Mouse (Mus musculus) lung, embryonic 16.5 days (tissue): ENCODE measurements around the gene Zscan20. TPM values are rescaled to one million over a fixed set of nuclear protein-coding genes. Genes with fewer than 3 reads are reported as not detected.
"Not testable (repeated sequence)": the region's sequence is repeated elsewhere in the genome, so short reads cannot be mapped to it uniquely, and the experiment has no call there.

Experiments
- ATAC-seq: fragments of 200-750 bp; cut with Nextera tagmentation; 2 replicates; pipeline ENCODE4 v1.8.0; 2017; ENCODE audit warnings: low read depth, mild to moderate bottlenecking, moderate library complexity
- H3K27ac ChIP-seq: fragments of 300-500 bp; sonication (generic); 2 replicates; pipeline ENCODE4 v1.5.1; 2014; ENCODE audit warnings: mild to moderate bottlenecking, control low read depth, low read length
- H3K27me3 ChIP-seq: fragments of 300-500 bp; sonication (generic); 2 replicates; pipeline ENCODE4 v1.6.1; 2014; ENCODE audit warnings: low read depth, low read length, mixed read lengths; ENCODE audit not compliant: control insufficient read depth, insufficient read depth
- H3K36me3 ChIP-seq: fragments of 300-500 bp; sonication (generic); 2 replicates; pipeline ENCODE4 v1.6.1; 2014; ENCODE audit warnings: low read length; ENCODE audit not compliant: control insufficient read depth, insufficient read depth
- H3K4me1 ChIP-seq: fragments of 300-500 bp; sonication (generic); replicated peaks from 2 replicates; pipeline ENCODE4 v1.6.1; 2014; ENCODE audit warnings: low read length, mixed read lengths; ENCODE audit not compliant: control insufficient read depth, insufficient read depth
- H3K4me2 ChIP-seq: fragments of 300-500 bp; sonication (generic); 2 replicates; pipeline ENCODE4 v1.6.1; 2014; ENCODE audit warnings: low read depth, low read length, control low read depth
- H3K4me3 ChIP-seq: fragments of 300-500 bp; sonication (generic); 2 replicates; pipeline ENCODE4 v1.5.1; 2014; ENCODE audit warnings: mild to moderate bottlenecking, low read length, control low read depth
- H3K9ac ChIP-seq: fragments of 300-500 bp; sonication (generic); 2 replicates; pipeline ENCODE4 v1.6.1; 2014; ENCODE audit warnings: low read length, control low read depth
- H3K9me3 ChIP-seq: fragments of 300-500 bp; sonication (generic); 2 replicates; pipeline ENCODE4 v1.6.1; 2016; ENCODE audit warnings: low read length; ENCODE audit not compliant: control insufficient read depth
- WGBS: fragments of 180-500 bp; shearing (Covaris S2); extraction: QIAGEN DNeasy Blood & Tissue Kit; methylation state at CpG from one replicate; pipeline ENCODE4 v1.1.7; 2014; 5-methylcytosine and 5-hydroxymethylcytosine counted together
- polyA plus RNA-seq: library from polyadenylated mRNA; unstranded; fragments of >200 nt; fragmentation: Nextera tagmentation; extraction: Ambion mirVana; gene quantifications from 2 replicates; pipeline ENCODE4 v1.2.1, GENCODE M21; 2015

The Zscan20 gene
- polyA plus RNA-seq, 1 experiment from 2014 or later, result 4.5 TPM

- no peaks in the 10 kb centered on the region for H3K36me3 ChIP-seq
- peak; percentile 12; the same call in 1 of the 2 replicates for ATAC-seq
- H3K4me3 ChIP-seq, result no peak within 1 kb of the TSS
- 0 out of 2 replicates have a peak within 1 kb of the TSS, but pooled peaks have one; percentile 36 for H3K9ac ChIP-seq
- peaks cover 18% of the 10 kb centered on the region for H3K4me1 ChIP-seq
- H3K4me2 ChIP-seq, result peak within 1 kb of the TSS; percentile 22
- no peaks in the 10 kb centered on the region for H3K27me3 ChIP-seq
- 42% methylated on average over 15 of the region's 15 CpGs for WGBS
- peak within 1 kb of the TSS; percentile 27; the same call in 1 of the 2 replicates for H3K27ac ChIP-seq
- H3K9me3 ChIP-seq, result no peaks in the 10 kb centered on the region
Observed at GRCm38 (mm10) chr4:128618246-128618911, 8.5 kb upstream of the Zscan20 start, which contains the start of gene Tlr12. Gene Tlr12, minus strand, starts transcription at chr4:128618619.

- Histone ChIP-seq H3K4me2 (no peak overlapping the region; the same call in 1 of the 2 replicates), H3K9me3 (no peaks in the 10 kb centered on the region), H3K36me3 (no peaks in the 10 kb centered on the region), H3K4me1 (peaks cover 18% of the 10 kb centered on the region), H3K27me3 (no peaks in the 10 kb centered on the region), H3K4me3 (no peak overlapping the region), H3K9ac (0 out of 2 replicates have a peak overlapping the region, but pooled peaks have one; percentile 36), H3K27ac (0 out of 2 replicates have a peak overlapping the region, but pooled peaks have one; percentile 27)
- WGBS, result 56% methylated on average over 17 of the region's 17 CpGs
- ATAC-seq, result peak; percentile 47; the same call in 1 of the 2 replicates
Observed at GRCm38 (mm10) chr4:128617363-128618120, 7.6 kb upstream of the Zscan20 start.

- Histone ChIP-seq H3K27me3 (no peaks in the 10 kb centered on the region), H3K27ac (no peak overlapping the region), H3K4me2 (no peak overlapping the region), H3K4me1 (peaks cover 19% of the 10 kb centered on the region), H3K36me3 (no peaks in the 10 kb centered on the region), H3K9ac (no peak overlapping the region), H3K9me3 (no peaks in the 10 kb centered on the region), H3K4me3 (no peak overlapping the region)
- ATAC-seq, result no peak
- 82% methylated on average over 14 of the region's 14 CpGs for WGBS
Observed at GRCm38 (mm10) chr4:128615761-128616160, 5.9 kb upstream of the Zscan20 start.

GRCm38 (mm10) chr4:128613326-128613725 lies 3.4 kb upstream of the Zscan20 start:
- Histone ChIP-seq H3K9me3 (no peaks in the 10 kb centered on the region), H3K9ac (no peak overlapping the region; the same call in 1 of the 2 replicates), H3K4me2 (peak overlapping the region; percentile 15; the same call in 1 of the 2 replicates), H3K36me3 (no peaks in the 10 kb centered on the region), H3K4me1 (peaks cover 26% of the 10 kb centered on the region), H3K27ac (no peak overlapping the region), H3K4me3 (no peak overlapping the region), H3K27me3 (no peaks in the 10 kb centered on the region)
- WGBS, result 17% methylated on average over 8 of the region's 8 CpGs
- no peak for ATAC-seq

- ATAC-seq, H3K4me3 ChIP-seq, H3K9ac ChIP-seq, H3K36me3 ChIP-seq, H3K9me3 ChIP-seq, H3K27ac ChIP-seq, H3K4me2 ChIP-seq, H3K27me3 ChIP-seq: not testable (repeated sequence)
- 60% methylated on average over 3 of the region's 3 CpGs for WGBS
- peaks cover 13% of the 10 kb centered on the region for H3K4me1 ChIP-seq
Observed at GRCm38 (mm10) chr4:128611726-128612125, 1.8 kb upstream of the Zscan20 start.

GRCm38 (mm10) chr4:128610706-128611105 lies 808 bp upstream of the Zscan20 start:
- Histone ChIP-seq H3K4me3 (peak overlapping the region; percentile 67; the same call in 1 of the 2 replicates), H3K4me1 (peaks cover 13% of the 10 kb centered on the region), H3K9ac (no peak overlapping the region; the same call in 1 of the 2 replicates), H3K27me3 (no peaks in the 10 kb centered on the region), H3K27ac (no peak overlapping the region), H3K36me3 (no peaks in the 10 kb centered on the region), H3K9me3 (no peaks in the 10 kb centered on the region), H3K4me2 (peak overlapping the region; percentile 74)
- ATAC-seq, result no peak
- WGBS, result 14% methylated on average over 10 of the region's 10 CpGs

GRCm38 (mm10) chr4:128609276-128609924 lies 498 bp downstream of the Zscan20 start:
- peak overlapping the region; percentile 74 for H3K9ac ChIP-seq
- H3K4me2 ChIP-seq, result peak overlapping the region; percentile 74
- H3K4me1 ChIP-seq, result peaks cover 13% of the 10 kb centered on the region
- H3K27ac ChIP-seq, result peak overlapping the region; percentile 24
- H3K27me3 ChIP-seq, result no peaks in the 10 kb centered on the region
- no peaks in the 10 kb centered on the region for H3K9me3 ChIP-seq
- H3K4me3 ChIP-seq, result peak overlapping the region; percentile 67
- 5% methylated on average over 26 of the region's 27 CpGs for WGBS
- ATAC-seq, result peak; percentile 44
- H3K36me3 ChIP-seq, result no peaks in the 10 kb centered on the region

GRCm38 (mm10) chr4:128607661-128608060 lies 2.2 kb downstream of the Zscan20 start:
- H3K27ac ChIP-seq, result no peak overlapping the region
- H3K4me3 ChIP-seq, result no peak overlapping the region
- 0 out of 2 replicates have a peak, but pooled peaks cover 4% of the 10 kb centered on the region for H3K36me3 ChIP-seq
- H3K9me3 ChIP-seq, result no peaks in the 10 kb centered on the region
- H3K27me3 ChIP-seq, result no peaks in the 10 kb centered on the region
- ATAC-seq, result no peak
- no peak overlapping the region for H3K4me2 ChIP-seq
- peaks cover 10% of the 10 kb centered on the region for H3K4me1 ChIP-seq
- 70% methylated on average over 11 of the region's 11 CpGs for WGBS
- H3K9ac ChIP-seq, result no peak overlapping the region

- H3K4me2 ChIP-seq, result no peak overlapping the region
- 0 out of 2 replicates have a peak, but pooled peaks cover 4% of the 10 kb centered on the region for H3K36me3 ChIP-seq
- no peak for ATAC-seq
- H3K4me1 ChIP-seq, result peaks cover 10% of the 10 kb centered on the region
- no peaks in the 10 kb centered on the region for H3K9me3 ChIP-seq
- WGBS, result 90% methylated on average over 7 of the region's 7 CpGs
- H3K27ac ChIP-seq, result no peak overlapping the region
- H3K27me3 ChIP-seq, result no peaks in the 10 kb centered on the region
- no peak overlapping the region for H3K4me3 ChIP-seq
- no peak overlapping the region for H3K9ac ChIP-seq
Observed at GRCm38 (mm10) chr4:128606586-128606985, 3.3 kb downstream of the Zscan20 start.
